In the genomic region with DNA sequence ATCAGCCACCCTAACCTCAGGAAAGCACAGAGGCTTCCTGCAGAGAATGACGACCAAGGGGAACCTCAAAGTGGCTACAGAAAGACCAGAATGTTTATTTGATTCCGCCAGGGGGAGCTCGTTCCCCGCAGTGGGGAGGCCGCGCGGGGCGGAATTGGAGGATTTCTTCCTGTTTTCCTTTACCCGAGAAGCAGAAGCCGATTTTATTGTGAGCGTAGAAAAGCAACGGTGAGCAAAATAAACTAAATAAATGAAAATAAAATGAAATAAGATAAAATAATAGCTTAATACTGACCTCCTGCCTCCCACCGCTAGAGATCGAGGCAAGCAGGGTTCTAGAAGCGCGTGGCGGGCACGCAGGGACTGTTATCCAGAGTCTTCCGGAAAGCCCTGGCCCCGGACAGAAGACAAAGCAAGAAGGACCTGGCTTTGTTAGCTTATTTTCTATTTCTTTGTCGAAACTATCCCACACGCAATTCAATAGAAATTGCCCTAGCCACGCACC, we compare ENCODE assay signal across 8 mouse cellular contexts. TPM values are rescaled to one million over a fixed set of nuclear protein-coding genes. Genes with fewer than 3 reads are reported as not detected.
DNase-seq lines count a peak whose midpoint lies in the region; ATAC-seq and TF ChIP-seq lines count a peak whose summit lies in the region.

No protein-coding gene starts in this region.

- ATAC-seq in heart, embryonic 12.5 days (ENCODE audit: insufficient number of reproducible peaks, low FRiP score), result peak; percentile 84
- ATAC-seq in kidney, postnatal 0 days (replicated peaks; ENCODE audit: low FRiP score, low read depth), result peak; percentile 72
- peak; percentile 79 for ATAC-seq in liver, embryonic 11.5 days (replicated peaks; ENCODE audit: low FRiP score)
- peak; percentile 86 for ATAC-seq in stomach, embryonic 14.5 days (ENCODE audit: insufficient number of reproducible peaks, insufficient read depth, low FRiP score, low read depth)

- 0 out of 2 replicates have a peak, but pooled peaks have one; percentile 10 for TF ChIP-seq POLR2A in brain, embryonic 14.5 days (IDR thresholded peaks at IDR 0.05; ENCODE audit: borderline replicate concordance, extremely low read depth, insufficient read depth, insufficient read length, poor library complexity, severe bottlenecking)

- peak; percentile 94 for DNase-seq in B cell, adult 2 months
- DNase-seq in brain, embryonic 14.5 days (ENCODE audit: low read depth), result peak; percentile 96
- DNase-seq in kidney, postnatal 0 days (ENCODE audit: low spot score), result peak; percentile 96
- peak; percentile 94 for DNase-seq in liver, embryonic 11.5 days (ENCODE audit: low spot score)
- peak; percentile 96 for DNase-seq in naive thymus-derived CD4-positive, alpha-beta T cell, adult 2 months (ENCODE audit: low read depth)

- H3K9ac ChIP-seq in heart, embryonic 12.5 days, result peak overlapping the region; percentile 74
- peak overlapping the region; percentile 67 for H3K9ac ChIP-seq in kidney, postnatal 0 days (ENCODE audit: low read depth, low read length)
- H3K9ac ChIP-seq in liver, embryonic 11.5 days (ENCODE audit: low read depth, low read length), result peak overlapping the region; percentile 79
- peak overlapping the region; percentile 79 for H3K9ac ChIP-seq in stomach, embryonic 14.5 days (replicated peaks; ENCODE audit: low read depth, low read length)

- peak overlapping the region; percentile 79 for H3K27ac ChIP-seq in heart, embryonic 12.5 days (ENCODE audit: poor library complexity, severe bottlenecking)
- H3K27ac ChIP-seq in kidney, postnatal 0 days, result peak overlapping the region; percentile 91
- H3K27ac ChIP-seq in liver, embryonic 11.5 days (ENCODE audit: low read depth, low read length), result peak overlapping the region; percentile 83
- H3K27ac ChIP-seq in stomach, embryonic 14.5 days (ENCODE audit: low read length), result peak overlapping the region; percentile 95

- peaks cover 16% of the 10 kb centered on the region for H3K27me3 ChIP-seq in erythroblast, embryonic 14.5 days (ENCODE audit: control insufficient read depth)
- peaks cover 10% of the 10 kb centered on the region for H3K27me3 ChIP-seq in heart, embryonic 12.5 days (replicated peaks)
- no peaks in the 10 kb centered on the region for H3K27me3 ChIP-seq in kidney, postnatal 0 days (ENCODE audit: insufficient read depth, low read length)
- H3K27me3 ChIP-seq in liver, embryonic 11.5 days (replicated peaks; ENCODE audit: control insufficient read depth, insufficient read depth, low read length), result peaks cover 6% of the 10 kb centered on the region
- no peaks in the 10 kb centered on the region for H3K27me3 ChIP-seq in stomach, embryonic 14.5 days (ENCODE audit: control insufficient read depth, insufficient read depth, low read length)

- under 1% methylated on average over 23 of the region's 23 CpGs for WGBS in heart, embryonic 12.5 days
- 0% methylated on average over 23 of the region's 23 CpGs for WGBS in kidney, postnatal 0 days
- under 1% methylated on average over 23 of the region's 23 CpGs for WGBS in liver, embryonic 11.5 days
- under 1% methylated on average over 23 of the region's 23 CpGs for WGBS in stomach, embryonic 14.5 days

- peak overlapping the region; percentile 51 for H3K4me2 ChIP-seq in heart, embryonic 12.5 days
- H3K4me2 ChIP-seq in kidney, postnatal 0 days (ENCODE audit: low read length), result peak overlapping the region; percentile 47
- H3K4me2 ChIP-seq in liver, embryonic 11.5 days, result peak overlapping the region; percentile 55
- H3K4me2 ChIP-seq in stomach, embryonic 14.5 days (replicated peaks; ENCODE audit: low read depth, low read length), result peak overlapping the region; percentile 26; the same call in 1 of the 2 replicates

- no peaks in the 10 kb centered on the region for H3K36me3 ChIP-seq in erythroblast, embryonic 14.5 days (ENCODE audit: control insufficient read depth)
- H3K36me3 ChIP-seq in heart, embryonic 12.5 days, result no peaks in the 10 kb centered on the region
- no peaks in the 10 kb centered on the region for H3K36me3 ChIP-seq in kidney, postnatal 0 days (ENCODE audit: insufficient read depth, low read length)
- no peaks in the 10 kb centered on the region for H3K36me3 ChIP-seq in liver, embryonic 11.5 days (ENCODE audit: control insufficient read depth, insufficient read depth, low read length)
- H3K36me3 ChIP-seq in stomach, embryonic 14.5 days (ENCODE audit: control insufficient read depth, insufficient read depth, low read length), result no peaks in the 10 kb centered on the region

- no peaks in the 10 kb centered on the region for H3K9me3 ChIP-seq in erythroblast, embryonic 14.5 days (ENCODE audit: control insufficient read depth, low read length)
- no peaks in the 10 kb centered on the region for H3K9me3 ChIP-seq in heart, embryonic 12.5 days (replicated peaks)
- no peaks in the 10 kb centered on the region for H3K9me3 ChIP-seq in kidney, postnatal 0 days (replicated peaks; ENCODE audit: low read length)
- no peaks in the 10 kb centered on the region for H3K9me3 ChIP-seq in liver, embryonic 11.5 days (ENCODE audit: control insufficient read depth, low read length)
- no peaks in the 10 kb centered on the region for H3K9me3 ChIP-seq in stomach, embryonic 14.5 days (ENCODE audit: control insufficient read depth, low read depth, low read length)

- peak; percentile 92 for TF ChIP-seq CTCF in brain, embryonic 14.5 days (IDR thresholded peaks at IDR 0.05; ENCODE audit: borderline replicate concordance, extremely low read depth, insufficient read depth, insufficient read length)
- peak; percentile 97 for TF ChIP-seq CTCF in kidney, postnatal 0 days (IDR thresholded peaks at IDR 0.05; ENCODE audit: low read depth)

- H3K4me3 ChIP-seq in erythroblast, embryonic 14.5 days (replicated peaks), result peak overlapping the region; percentile 85
- H3K4me3 ChIP-seq in heart, embryonic 12.5 days, result peak overlapping the region; percentile 63
- peak overlapping the region; percentile 75 for H3K4me3 ChIP-seq in kidney, postnatal 0 days (replicated peaks; ENCODE audit: low read depth, low read length)
- peak overlapping the region; percentile 69 for H3K4me3 ChIP-seq in liver, embryonic 11.5 days (ENCODE audit: low read depth, low read length)
- H3K4me3 ChIP-seq in stomach, embryonic 14.5 days (ENCODE audit: low read depth, low read length), result peak overlapping the region; percentile 56

- peaks cover 13% of the 10 kb centered on the region for H3K4me1 ChIP-seq in erythroblast, embryonic 14.5 days (ENCODE audit: control insufficient read depth)
- H3K4me1 ChIP-seq in heart, embryonic 12.5 days (replicated peaks), result no peaks in the 10 kb centered on the region
- H3K4me1 ChIP-seq in kidney, postnatal 0 days (replicated peaks; ENCODE audit: insufficient read depth, low read length), result no peaks in the 10 kb centered on the region
- peaks cover 3% of the 10 kb centered on the region for H3K4me1 ChIP-seq in liver, embryonic 11.5 days (replicated peaks; ENCODE audit: control insufficient read depth, insufficient read depth, low read length)
- H3K4me1 ChIP-seq in stomach, embryonic 14.5 days (ENCODE audit: control insufficient read depth, insufficient read depth, low read length), result no peaks in the 10 kb centered on the region

RNA-seq across cellular contexts. Expression of a gene that starts 6.7 kb away (rescaled TPM):
- 0.04 TPM in 1 of 2 replicates, not detected in the other for polyA plus RNA-seq in brain, embryonic 14.5 days (2012; rRNA removed)
- polyA plus RNA-seq in erythroblast, embryonic 14.5 days (2012), result not detected in 2 replicates
- 0.13 and 0.14 TPM in 2 replicates for polyA plus RNA-seq in heart, embryonic 12.5 days (2016; fragmentation: Nextera tagmentation; extraction: Ambion mirVana)
- polyA plus RNA-seq in kidney, postnatal 0 days (2015; fragmentation: Nextera tagmentation; extraction: Ambion mirVana), result not detected in 2 replicates
- polyA plus RNA-seq in liver, embryonic 11.5 days (2014; fragmentation: Nextera tagmentation; extraction: Ambion mirVana), result not detected in 2 replicates
- polyA plus RNA-seq in stomach, embryonic 14.5 days (2014; fragmentation: Nextera tagmentation; extraction: Ambion mirVana), result not detected in 2 replicates

RNA-seq across cellular contexts. Expression of a gene that starts 29.4 kb away (rescaled TPM):
- polyA plus RNA-seq in brain, embryonic 14.5 days (2012; rRNA removed), result 14.5 and 14.9 TPM in 2 replicates
- polyA plus RNA-seq in erythroblast, embryonic 14.5 days (2012), result not detected in 2 replicates
- polyA plus RNA-seq in heart, embryonic 12.5 days (2016; fragmentation: Nextera tagmentation; extraction: Ambion mirVana), result 7.5 and 8.3 TPM in 2 replicates
- polyA plus RNA-seq in kidney, postnatal 0 days (2015; fragmentation: Nextera tagmentation; extraction: Ambion mirVana), result 8.5 and 9.6 TPM in 2 replicates
- polyA plus RNA-seq in liver, embryonic 11.5 days (2014; fragmentation: Nextera tagmentation; extraction: Ambion mirVana), result 5.1 and 5.9 TPM in 2 replicates
- polyA plus RNA-seq in stomach, embryonic 14.5 days (2014; fragmentation: Nextera tagmentation; extraction: Ambion mirVana), result 16.5 and 16.8 TPM in 2 replicates

RNA-seq across cellular contexts. Expression of a gene that starts 35.3 kb away (rescaled TPM):
- polyA plus RNA-seq in brain, embryonic 14.5 days (2012; rRNA removed), result 0.08 and 0.21 TPM in 2 replicates
- not detected in 2 replicates for polyA plus RNA-seq in erythroblast, embryonic 14.5 days (2012)
- 0.17 and 0.28 TPM in 2 replicates for polyA plus RNA-seq in heart, embryonic 12.5 days (2016; fragmentation: Nextera tagmentation; extraction: Ambion mirVana)
- 0.21 and 0.60 TPM in 2 replicates for polyA plus RNA-seq in kidney, postnatal 0 days (2015; fragmentation: Nextera tagmentation; extraction: Ambion mirVana)
- 0.48 and 0.86 TPM in 2 replicates for polyA plus RNA-seq in liver, embryonic 11.5 days (2014; fragmentation: Nextera tagmentation; extraction: Ambion mirVana)
- 0.15 and 0.75 TPM in 2 replicates for polyA plus RNA-seq in stomach, embryonic 14.5 days (2014; fragmentation: Nextera tagmentation; extraction: Ambion mirVana)

Comparison
In these comparisons a context has a peak if more than half of its experiments do, and no peak if none do; other contexts are left out.
1. Peak in every context shown above with its lines: DNase-seq, ATAC-seq, H3K4me3 ChIP-seq and H3K27ac ChIP-seq.